Mouse (Mus musculus) testis, adult 2 months (tissue): ENCODE results near the gene Large1.

Experiments used
- CTCF ChIP-seq: fragments of 200-500 bp; IDR thresholded peaks from 2 replicates; pipeline ENCODE4 v1.5.1; 2012; ENCODE audit warnings: low read depth, mild to moderate bottlenecking, inconsistent platforms, low read length, moderate library complexity; ENCODE audit not compliant: control insufficient read depth, insufficient read depth, insufficient replicate concordance
- POLR2A ChIP-seq: fragments of 200-500 bp; IDR thresholded peaks from 2 replicates; pipeline ENCODE4 v1.6.1; 2012; ENCODE audit warnings: low read depth, mild to moderate bottlenecking, inconsistent platforms, low read length, moderate library complexity; ENCODE audit not compliant: control insufficient read depth

- TF ChIP-seq POLR2A (no peak), CTCF (no peak)
Measured at GRCm38 (mm10) chr8:73178434-73178833, 174.9 kb downstream of the Large1 start.
